Mouse (Mus musculus) forebrain, embryonic 11.5 days (tissue): Measurements from ENCODE around the gene Fgf8. TPM values are rescaled to one million over a fixed set of nuclear protein-coding genes. Genes with fewer than 3 reads are reported as not detected.

Source experiments
- ATAC-seq: fragments of 200-750 bp; cut with Nextera tagmentation; replicated peaks from 2 replicates; pipeline ENCODE4 v1.8.0; 2017; ENCODE audit warnings: moderate TSS enrichment; ENCODE audit not compliant: low FRiP score
- DNase-seq: peaks from one replicate; pipeline ENCODE4 v3.0.0-alpha.2; 2017; ENCODE audit warnings: low spot score
- H3K27ac ChIP-seq: fragments of 300-500 bp; sonication (generic); 2 replicates; pipeline ENCODE4 v1.5.1; 2014; ENCODE audit warnings: low read depth, low read length
- H3K27me3 ChIP-seq: fragments of 300-500 bp; sonication (generic); 2 replicates; pipeline ENCODE4 v1.6.1; 2014; ENCODE audit warnings: mild to moderate bottlenecking, low read length, mixed read lengths; ENCODE audit not compliant: control insufficient read depth, insufficient read depth
- H3K36me3 ChIP-seq: fragments of 300-500 bp; sonication (generic); 2 replicates; pipeline ENCODE4 v1.6.1; 2014; ENCODE audit warnings: mild to moderate bottlenecking, low read length, moderate library complexity, mixed read lengths; ENCODE audit not compliant: control insufficient read depth, insufficient read depth
- H3K4me1 ChIP-seq: fragments of 300-500 bp; sonication (generic); replicated peaks from 2 replicates; pipeline ENCODE4 v1.6.1; 2014; ENCODE audit warnings: low read length, mixed read lengths; ENCODE audit not compliant: control insufficient read depth, insufficient read depth
- H3K4me2 ChIP-seq: fragments of 300-500 bp; sonication (generic); 2 replicates; pipeline ENCODE4 v1.6.1; 2014; ENCODE audit warnings: low read depth, mild to moderate bottlenecking, low read length, moderate library complexity, mixed read lengths; ENCODE audit not compliant: severe bottlenecking
- H3K4me3 ChIP-seq: fragments of 300-500 bp; sonication (generic); 2 replicates; pipeline ENCODE4 v1.5.1; 2014; ENCODE audit warnings: low read depth, low read length
- H3K9ac ChIP-seq: fragments of 300-500 bp; sonication (generic); 2 replicates; pipeline ENCODE4 v1.6.1; 2014; ENCODE audit warnings: low read length
- H3K9me3 ChIP-seq: fragments of 300-500 bp; sonication (generic); 2 replicates; pipeline ENCODE4 v1.6.1; 2016; ENCODE audit warnings: low read length, mixed read lengths; ENCODE audit not compliant: control insufficient read depth
- WGBS: fragments of 180-500 bp; shearing (Covaris S2); extraction: QIAGEN DNeasy Blood & Tissue Kit; methylation state at CpG from one replicate; pipeline ENCODE4 v1.1.7; 2014; 5-methylcytosine and 5-hydroxymethylcytosine counted together
- polyA plus RNA-seq: library from polyadenylated mRNA; unstranded; fragments of >200 nt; fragmentation: Nextera tagmentation; extraction: Ambion mirVana; gene quantifications from 2 replicates; pipeline ENCODE4 v1.2.1, GENCODE M21; 2014

Fgf8 gene
- polyA plus RNA-seq, 1 experiment from 2014 or later, result 18.3 TPM

DNA sequence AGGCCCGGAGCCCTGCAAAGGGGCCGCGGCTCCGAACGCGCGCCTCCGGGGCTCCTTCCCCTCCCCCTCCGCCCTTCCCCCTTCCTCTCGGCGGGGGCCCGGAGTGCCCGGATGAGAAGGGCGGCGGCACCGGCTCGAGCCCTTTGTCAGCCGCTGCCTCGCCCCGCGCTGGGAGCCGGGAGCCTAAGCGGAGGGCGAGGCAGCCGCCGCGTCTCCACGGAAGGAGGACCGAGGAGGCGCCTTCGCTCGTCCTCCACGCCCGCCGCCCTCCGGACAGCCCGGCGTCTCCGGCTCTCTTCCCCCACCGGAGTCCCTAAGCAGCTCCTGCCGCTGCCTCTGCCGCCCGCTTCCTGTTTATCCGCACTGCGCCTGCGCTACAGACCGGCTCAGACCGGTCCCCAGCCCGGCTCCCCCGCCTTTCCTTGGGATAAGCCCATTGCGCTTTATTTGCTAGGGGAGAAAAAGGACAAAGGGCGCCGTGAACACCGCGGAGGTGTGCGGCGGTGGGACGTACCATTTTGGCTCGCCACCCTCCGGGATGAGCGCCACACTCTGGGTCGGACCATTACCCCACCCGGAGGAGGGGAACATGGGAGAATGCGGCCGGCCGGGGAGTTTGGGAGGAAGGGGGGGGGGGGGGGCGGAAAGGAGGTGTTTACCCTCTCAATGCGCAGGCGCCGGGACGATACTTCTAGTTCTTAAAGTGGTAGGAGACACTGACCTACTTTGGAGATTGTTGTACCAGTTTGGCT, 40.6 kb upstream of the Fgf8 start, which contains the start of gene Mgea5:
Mgea5 (minus strand) TSS at position 657 of the 752 bp plus-strand sequence.
- Histone ChIP-seq H3K9ac (peak within 1 kb of the TSS; percentile 90), H3K36me3 (no peaks in the 10 kb centered on the region; the same call in 1 of the 2 replicates), H3K27me3 (no peaks in the 10 kb centered on the region), H3K9me3 (no peaks in the 10 kb centered on the region), H3K27ac (peak within 1 kb of the TSS; percentile 97), H3K4me3 (peak within 1 kb of the TSS; percentile 89), H3K4me1 (peaks cover 8% of the 10 kb centered on the region; the same call in 1 of the 2 replicates), H3K4me2 (peak within 1 kb of the TSS; percentile 75)
- peak; percentile 96 for ATAC-seq
- DNase-seq, result peak; percentile 99
- WGBS, result under 1% methylated on average over 54 of the region's 71 CpGs

DNA sequence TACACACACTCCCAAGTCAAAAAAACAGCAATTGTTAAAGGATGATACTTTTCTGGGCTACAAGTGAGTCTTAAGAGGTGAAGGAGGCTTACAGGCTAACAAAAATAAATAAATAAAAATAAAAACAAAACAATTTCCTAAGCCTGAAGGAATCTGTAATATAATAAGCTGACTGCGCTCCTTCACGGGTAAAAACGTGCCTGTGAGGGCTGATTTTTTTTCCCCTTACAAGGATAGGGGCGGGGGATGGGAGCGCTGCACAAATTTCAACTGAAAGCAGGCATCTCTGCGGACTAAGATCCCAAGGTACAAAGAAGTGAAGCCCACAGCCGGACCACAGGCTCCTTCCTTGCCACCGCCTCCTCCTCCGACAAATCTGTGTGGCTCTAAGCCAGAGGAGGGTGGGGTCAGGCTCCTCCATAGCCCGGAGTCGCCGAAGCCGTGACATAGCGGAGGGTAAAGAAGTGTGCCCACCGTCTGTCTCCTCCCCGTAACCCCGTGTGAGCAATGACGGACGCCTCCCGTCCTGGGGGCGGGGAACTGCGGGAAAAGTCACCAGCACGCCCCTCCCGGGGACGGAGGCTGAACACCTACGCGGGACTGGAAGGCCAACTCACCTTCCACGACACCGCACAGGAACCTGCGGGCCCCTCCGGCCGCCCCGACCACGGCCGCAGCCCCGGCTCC, 39.7 kb upstream of the Fgf8 start:
- H3K36me3 ChIP-seq, result no peaks in the 10 kb centered on the region; the same call in 1 of the 2 replicates
- DNase-seq (peak; percentile 85), ATAC-seq (peak; percentile 57; the same call in 1 of the 2 replicates)
- peak overlapping the region; percentile 75 for H3K4me2 ChIP-seq
- peak overlapping the region; percentile 89 for H3K4me3 ChIP-seq
- no peaks in the 10 kb centered on the region for H3K9me3 ChIP-seq
- H3K4me1 ChIP-seq, result peaks cover 8% of the 10 kb centered on the region; the same call in 1 of the 2 replicates
- H3K27ac ChIP-seq, result peak overlapping the region; percentile 97
- no peaks in the 10 kb centered on the region for H3K27me3 ChIP-seq
- H3K9ac ChIP-seq, result peak overlapping the region; percentile 90
- under 1% methylated on average over 34 of the region's 36 CpGs for WGBS

DNA sequence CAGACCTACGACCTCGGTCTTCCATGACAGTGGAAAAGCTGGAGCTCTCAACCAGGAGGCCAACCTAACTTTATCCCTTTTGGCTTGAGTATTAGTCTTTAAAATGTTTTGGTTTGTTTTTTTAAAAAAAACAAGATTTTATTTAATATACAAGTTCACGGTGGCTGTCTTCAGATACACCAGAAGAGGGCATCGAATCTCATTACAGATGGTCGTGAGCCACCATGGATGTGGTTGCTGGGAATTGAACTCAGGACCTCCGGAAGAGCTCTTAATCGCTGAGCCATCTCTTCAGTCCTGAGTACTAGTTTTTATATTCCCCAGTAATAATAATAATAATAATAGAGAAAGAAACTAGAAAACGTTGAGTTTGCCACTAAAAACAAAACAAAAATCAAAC, 39.0 kb upstream of the Fgf8 start:
- Histone ChIP-seq H3K27me3 (no peaks in the 10 kb centered on the region), H3K4me3 (peak overlapping the region; percentile 89), H3K27ac (no peak overlapping the region), H3K4me2 (peak overlapping the region; percentile 75), H3K9me3 (no peaks in the 10 kb centered on the region), H3K9ac (no peak overlapping the region), H3K4me1 (peaks cover 8% of the 10 kb centered on the region; the same call in 1 of the 2 replicates), H3K36me3 (no peaks in the 10 kb centered on the region; the same call in 1 of the 2 replicates)
- WGBS, result 67% methylated on average over 8 of the region's 8 CpGs
- peak; percentile 40 for DNase-seq
- ATAC-seq, result no peak

DNA sequence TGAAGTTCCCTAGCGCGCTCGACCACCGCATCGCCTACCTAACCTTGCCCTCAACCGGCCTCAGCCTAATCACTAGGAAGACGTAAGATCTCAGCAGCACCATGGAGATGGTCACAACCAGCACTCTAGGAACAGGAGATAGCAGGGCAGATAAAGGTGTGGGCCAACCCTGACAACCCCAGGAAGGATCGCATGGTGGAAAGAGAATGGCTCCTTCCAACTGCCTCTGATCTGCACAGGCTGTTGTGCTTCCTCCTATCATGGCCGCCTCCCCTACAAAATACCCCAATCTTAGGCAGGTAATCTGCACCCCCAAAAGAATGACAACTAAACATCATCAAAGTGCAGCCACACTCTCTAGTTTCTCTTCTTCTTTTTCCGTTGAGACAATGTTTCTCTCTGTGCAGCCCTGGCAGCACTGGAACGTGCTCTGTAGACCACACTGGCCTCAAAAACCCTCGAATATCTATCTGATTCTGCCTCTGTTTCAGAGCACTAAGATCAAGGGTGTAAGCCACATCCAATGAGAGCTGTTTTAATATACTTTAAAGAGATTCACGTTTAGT, 37.7 kb upstream of the Fgf8 start:
- no peak overlapping the region for H3K9ac ChIP-seq
- no peak for ATAC-seq
- 93% methylated on average over 13 of the region's 13 CpGs for WGBS
- H3K27ac ChIP-seq, result no peak overlapping the region
- peaks cover 8% of the 10 kb centered on the region; the same call in 1 of the 2 replicates for H3K4me1 ChIP-seq
- H3K4me2 ChIP-seq, result no peak overlapping the region
- peaks cover 6% of the 10 kb centered on the region; the same call in 1 of the 2 replicates for H3K36me3 ChIP-seq
- no peak for DNase-seq
- H3K9me3 ChIP-seq, result no peaks in the 10 kb centered on the region
- no peak overlapping the region for H3K4me3 ChIP-seq
- no peaks in the 10 kb centered on the region for H3K27me3 ChIP-seq

DNA sequence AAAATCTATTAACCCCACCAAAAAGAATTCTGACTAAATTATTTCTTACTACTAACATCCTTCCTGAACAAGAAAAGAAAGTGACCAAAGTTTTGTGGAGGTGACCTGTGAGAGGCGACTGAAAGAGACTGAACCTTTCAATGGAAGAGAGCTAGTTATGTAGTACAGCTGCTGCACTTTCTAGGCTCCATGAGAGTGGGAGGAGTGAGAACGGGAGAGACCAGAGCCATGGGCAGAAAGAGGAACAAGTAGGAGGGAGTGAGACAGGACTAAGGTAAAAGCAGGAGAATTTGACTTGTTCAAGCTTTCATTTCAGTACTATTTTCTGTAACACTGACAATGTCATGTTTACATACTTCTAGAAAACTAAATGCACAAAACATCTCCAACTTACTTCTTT, 32.8 kb upstream of the Fgf8 start:
- 74% methylated on average over 2 of the region's 2 CpGs for WGBS
- DNase-seq (no peak), ATAC-seq (no peak)
- Histone ChIP-seq H3K36me3 (peaks cover 14% of the 10 kb centered on the region; the same call in 1 of the 2 replicates), H3K4me1 (peaks cover 2% of the 10 kb centered on the region; the same call in 1 of the 2 replicates), H3K4me3 (no peak overlapping the region), H3K9ac (no peak overlapping the region), H3K9me3 (no peaks in the 10 kb centered on the region), H3K27ac (no peak overlapping the region), H3K27me3 (no peaks in the 10 kb centered on the region), H3K4me2 (no peak overlapping the region)

DNA sequence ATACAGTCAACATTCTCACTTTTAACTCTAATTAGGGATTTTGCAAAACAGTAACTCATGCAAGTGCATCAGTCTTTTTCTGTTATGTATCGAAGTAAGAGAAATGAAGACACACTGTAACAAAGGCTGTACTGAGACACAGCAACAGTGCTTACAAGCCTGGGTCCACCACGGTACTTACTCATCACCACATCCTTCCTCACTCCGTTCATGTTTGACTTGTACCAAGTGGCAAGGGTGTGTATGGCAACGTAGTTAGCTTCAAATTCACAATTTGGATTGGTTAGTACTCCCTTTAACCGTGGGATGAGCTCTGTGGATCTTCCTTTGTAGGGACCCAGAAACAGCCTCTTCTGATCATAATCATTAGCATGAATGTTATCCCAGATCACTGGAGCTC, 28.8 kb upstream of the Fgf8 start:
- no peak overlapping the region for H3K9ac ChIP-seq
- ATAC-seq (no peak), DNase-seq (no peak)
- H3K36me3 ChIP-seq, result peaks cover 37% of the 10 kb centered on the region
- H3K27me3 ChIP-seq, result no peaks in the 10 kb centered on the region
- no peaks in the 10 kb centered on the region for H3K9me3 ChIP-seq
- WGBS, result 93% methylated on average over 5 of the region's 5 CpGs
- no peaks in the 10 kb centered on the region for H3K4me1 ChIP-seq
- H3K4me2 ChIP-seq, result no peak overlapping the region
- H3K4me3 ChIP-seq, result no peak overlapping the region
- H3K27ac ChIP-seq, result no peak overlapping the region

DNA sequence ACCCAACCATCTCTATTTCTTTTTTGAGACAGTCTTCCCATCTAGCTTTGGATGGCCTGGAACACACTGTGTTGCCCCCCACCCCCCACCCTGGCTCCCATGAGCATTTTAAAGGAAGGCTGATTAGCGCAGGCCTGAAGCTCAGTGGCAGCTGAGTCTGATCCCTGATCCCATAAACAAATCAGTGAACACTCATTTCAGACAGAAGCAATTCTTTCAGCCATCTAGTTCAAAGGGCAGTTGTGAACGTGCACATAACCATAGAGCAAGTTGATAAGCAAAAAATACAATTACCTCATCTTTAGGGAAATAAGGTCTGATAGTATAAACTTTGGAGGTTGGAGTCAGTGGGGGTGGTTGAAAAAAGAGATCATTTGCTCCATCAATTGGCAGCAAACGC, 18.1 kb upstream of the Fgf8 start:
- peak; percentile 15 for DNase-seq
- no peaks in the 10 kb centered on the region for H3K27me3 ChIP-seq
- H3K4me1 ChIP-seq, result no peaks in the 10 kb centered on the region
- H3K9ac ChIP-seq, result no peak overlapping the region
- no peak for ATAC-seq
- no peak overlapping the region for H3K4me2 ChIP-seq
- no peak overlapping the region for H3K27ac ChIP-seq
- no peaks in the 10 kb centered on the region for H3K9me3 ChIP-seq
- 93% methylated on average over 3 of the region's 3 CpGs for WGBS
- peaks cover 42% of the 10 kb centered on the region for H3K36me3 ChIP-seq
- no peak overlapping the region for H3K4me3 ChIP-seq

DNA sequence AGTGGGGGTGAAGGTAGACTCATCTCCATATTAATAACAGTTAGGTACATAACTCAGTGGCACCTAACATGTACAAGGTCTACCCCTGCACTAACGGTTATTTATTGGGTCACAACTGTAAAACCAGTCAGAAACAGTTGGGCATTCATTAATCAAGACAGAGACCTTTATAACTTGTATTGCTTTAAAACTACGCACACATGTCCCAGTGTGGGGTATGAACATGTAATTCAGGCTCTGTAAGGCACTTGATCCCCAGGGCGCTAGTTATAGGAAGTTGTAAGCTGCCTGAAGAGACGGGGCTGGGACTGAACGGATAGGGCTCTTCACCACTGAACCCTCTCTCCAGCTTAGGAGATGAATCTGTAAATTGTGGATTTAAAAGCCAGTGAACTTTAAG, 16.0 kb upstream of the Fgf8 start:
- Histone ChIP-seq H3K27me3 (no peaks in the 10 kb centered on the region), H3K36me3 (peaks cover 37% of the 10 kb centered on the region), H3K4me1 (no peaks in the 10 kb centered on the region), H3K9me3 (no peaks in the 10 kb centered on the region), H3K9ac (no peak overlapping the region), H3K4me3 (no peak overlapping the region), H3K4me2 (no peak overlapping the region), H3K27ac (no peak overlapping the region)
- DNase-seq (peak; percentile 13), ATAC-seq (no peak)
- 97% methylated on average over 5 of the region's 5 CpGs for WGBS
